Mouse (Mus musculus) C2C12 (cell line): ENCODE results near the gene Syt9. TPM values are rescaled to one million over a fixed set of nuclear protein-coding genes. Genes with fewer than 3 reads are reported as not detected.

Experiments
- H3K27me3 ChIP-seq: one replicate; pipeline ENCODE4 v1.6.1; 2011; ENCODE audit not compliant: control insufficient read depth, insufficient read depth, insufficient read length
- H3K36me3 ChIP-seq: one replicate; pipeline ENCODE4 v1.6.1; 2011; ENCODE audit not compliant: control insufficient read depth, insufficient read depth
- H3K4me3 ChIP-seq: one replicate; pipeline ENCODE4 v1.5.1; 2011; ENCODE audit warnings: mild to moderate bottlenecking, control low read depth; ENCODE audit not compliant: poor library complexity, insufficient read depth, severe bottlenecking
- H3K79me2 ChIP-seq: one replicate; pipeline ENCODE4 v1.6.1; 2011; ENCODE audit not compliant: control insufficient read depth, insufficient read depth
- H3K79me3 ChIP-seq: one replicate; pipeline ENCODE4 v1.6.1; 2011; ENCODE audit warnings: low read depth, control low read depth
- H3ac ChIP-seq: one replicate; pipeline ENCODE3; 2011; ENCODE audit warnings: low read depth; ENCODE audit not compliant: control insufficient read depth, insufficient read length
- CEBPB ChIP-seq: IDR thresholded peaks from one replicate; pipeline ENCODE4 v1.6.1; 2011; ENCODE audit warnings: low read depth, mild to moderate bottlenecking, control low read depth, moderate library complexity
- CTCF ChIP-seq: IDR thresholded peaks from one replicate; pipeline ENCODE4 v1.5.1; 2011; ENCODE audit not compliant: control insufficient read depth, insufficient read depth, insufficient read length
- FOSL1 ChIP-seq: IDR thresholded peaks from one replicate; pipeline ENCODE4 v1.8.0; 2011; ENCODE audit warnings: mild to moderate bottlenecking, low read length; ENCODE audit not compliant: poor library complexity, insufficient read depth, severe bottlenecking
- MAX ChIP-seq: IDR thresholded peaks from one replicate; pipeline ENCODE4 v1.6.1; 2011; ENCODE audit warnings: mild to moderate bottlenecking, control low read depth
- MYOD1 ChIP-seq: IDR thresholded peaks from one replicate; pipeline ENCODE4 v1.6.1; 2011; ENCODE audit warnings: low read depth; ENCODE audit not compliant: control insufficient read depth, insufficient read length
- MYOG ChIP-seq: IDR thresholded peaks from one replicate; pipeline ENCODE4 v1.6.1; 2011; ENCODE audit not compliant: control insufficient read depth, insufficient read length; ENCODE audit errors: extremely low read depth
- USF1 ChIP-seq: IDR thresholded peaks from one replicate; pipeline ENCODE4 v1.6.1; 2011; ENCODE audit warnings: low read depth, mild to moderate bottlenecking, control low read depth, moderate library complexity
- polyA plus RNA-seq: library from polyadenylated mRNA; unstranded; fragments of >200 nt; fragmentation: generic; extraction: Trizol; gene quantifications from one replicate; pipeline ENCODE4 v1.2.1, GENCODE M21; 2012; ENCODE audit warnings: missing spikeins

The Syt9 gene
- polyA plus RNA-seq, 1 experiment: not detected

DNA sequence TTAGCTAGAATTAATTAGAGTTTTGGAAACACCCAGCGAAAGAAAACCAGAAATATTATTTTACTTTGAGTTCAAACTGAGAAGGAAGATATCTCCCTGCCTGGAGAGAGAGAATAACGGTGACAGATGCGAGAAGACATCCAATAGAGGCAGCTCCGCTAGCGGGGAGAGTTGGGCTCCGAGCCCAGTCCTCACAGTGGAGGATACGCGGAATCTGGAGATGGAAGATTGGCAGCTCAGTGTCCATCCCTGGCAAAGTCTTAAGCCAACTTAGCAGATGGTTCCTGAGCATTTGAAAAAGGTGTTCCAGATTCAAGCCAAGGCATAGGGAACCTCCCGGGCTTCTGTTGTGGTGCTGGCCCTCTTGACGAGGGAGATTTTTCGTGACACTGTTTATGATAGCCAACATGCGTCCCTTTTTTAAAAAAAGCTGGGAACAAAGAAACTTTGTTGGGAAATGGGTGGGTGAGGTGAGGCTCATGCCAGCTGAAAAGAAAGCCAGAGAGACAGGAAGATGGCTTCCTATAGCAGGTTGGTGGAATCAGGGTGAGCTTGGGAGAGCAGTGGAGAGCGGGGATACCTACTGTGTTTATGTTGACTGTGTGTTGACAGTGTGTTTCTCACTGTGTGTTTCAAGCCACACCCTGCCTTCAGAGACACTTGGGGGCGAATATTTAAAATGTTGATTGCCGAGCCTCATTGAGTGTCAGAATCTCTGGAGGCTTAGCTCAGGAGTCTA is 29.7 kb downstream of the Syt9 start:
- H3K4me3 ChIP-seq: no peak overlapping the region
- TF ChIP-seq USF1 (no peak), MYOD1 (no peak), FOSL1 (no peak), MAX (no peak), MYOG (no peak), CEBPB (no peak), CTCF (no peak)
- no peaks in the 10 kb centered on the region for H3K27me3 ChIP-seq
- no peaks in the 10 kb centered on the region for H3K36me3 ChIP-seq
- no peaks in the 10 kb centered on the region for H3K79me2 ChIP-seq
- H3ac ChIP-seq: no peak overlapping the region
- H3K79me3 ChIP-seq: no peaks in the 10 kb centered on the region

DNA sequence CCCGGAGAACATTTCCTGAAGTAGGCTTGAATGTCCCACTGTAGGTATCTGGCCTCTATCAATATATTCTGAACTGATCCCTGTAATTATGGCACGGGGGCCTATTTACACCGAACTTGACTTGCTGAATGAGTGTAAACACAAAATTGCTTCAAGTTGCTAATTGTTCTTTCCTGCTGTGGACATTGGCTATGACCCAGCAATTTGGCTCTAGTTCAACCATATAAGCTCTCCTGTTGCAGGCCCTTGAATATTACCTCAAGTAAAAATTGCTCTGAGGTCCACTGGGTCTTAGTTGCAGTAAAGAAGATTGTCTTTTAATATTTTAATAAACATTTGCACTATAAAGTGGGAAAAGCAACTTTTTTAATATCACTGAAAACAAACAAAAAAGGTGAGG is 32.7 kb downstream of the Syt9 start:
- H3K27me3 ChIP-seq: no peaks in the 10 kb centered on the region
- TF ChIP-seq CTCF (no peak), MYOD1 (no peak)
- no peaks in the 10 kb centered on the region for H3K79me2 ChIP-seq
- H3K79me3 ChIP-seq: no peaks in the 10 kb centered on the region
- no peaks in the 10 kb centered on the region for H3K36me3 ChIP-seq
- H3ac ChIP-seq: no peak overlapping the region
- no peak overlapping the region for H3K4me3 ChIP-seq

DNA sequence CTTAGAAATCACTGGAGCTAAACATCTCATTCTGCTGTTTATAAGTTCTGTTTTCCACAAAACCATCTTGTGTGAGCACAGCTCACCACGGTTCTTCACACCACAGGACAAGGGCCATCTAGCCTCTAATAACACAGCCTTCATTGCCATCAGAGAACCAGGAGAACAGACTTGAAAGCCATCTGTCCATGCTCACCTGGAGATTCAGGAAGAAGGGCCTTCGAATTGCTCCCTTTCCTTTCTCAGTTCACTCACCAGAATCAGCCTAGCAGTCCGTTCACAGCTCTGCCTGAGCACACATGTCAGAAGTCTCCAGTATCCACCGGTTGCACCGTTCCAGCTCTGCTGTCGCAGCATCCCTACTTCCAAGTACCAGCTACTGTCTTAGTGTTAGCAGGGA is 44.4 kb downstream of the Syt9 start:
- Histone ChIP-seq H3K79me3 (no peaks in the 10 kb centered on the region), H3K36me3 (no peaks in the 10 kb centered on the region), H3ac (no peak overlapping the region), H3K27me3 (no peaks in the 10 kb centered on the region), H3K4me3 (no peak overlapping the region), H3K79me2 (no peaks in the 10 kb centered on the region)
- no peak for TF ChIP-seq USF1
- no peak for TF ChIP-seq MAX
- TF ChIP-seq MYOD1: no peak
- TF ChIP-seq CEBPB: no peak
- no peak for TF ChIP-seq CTCF
- no peak for TF ChIP-seq MYOG
- no peak for TF ChIP-seq FOSL1

DNA sequence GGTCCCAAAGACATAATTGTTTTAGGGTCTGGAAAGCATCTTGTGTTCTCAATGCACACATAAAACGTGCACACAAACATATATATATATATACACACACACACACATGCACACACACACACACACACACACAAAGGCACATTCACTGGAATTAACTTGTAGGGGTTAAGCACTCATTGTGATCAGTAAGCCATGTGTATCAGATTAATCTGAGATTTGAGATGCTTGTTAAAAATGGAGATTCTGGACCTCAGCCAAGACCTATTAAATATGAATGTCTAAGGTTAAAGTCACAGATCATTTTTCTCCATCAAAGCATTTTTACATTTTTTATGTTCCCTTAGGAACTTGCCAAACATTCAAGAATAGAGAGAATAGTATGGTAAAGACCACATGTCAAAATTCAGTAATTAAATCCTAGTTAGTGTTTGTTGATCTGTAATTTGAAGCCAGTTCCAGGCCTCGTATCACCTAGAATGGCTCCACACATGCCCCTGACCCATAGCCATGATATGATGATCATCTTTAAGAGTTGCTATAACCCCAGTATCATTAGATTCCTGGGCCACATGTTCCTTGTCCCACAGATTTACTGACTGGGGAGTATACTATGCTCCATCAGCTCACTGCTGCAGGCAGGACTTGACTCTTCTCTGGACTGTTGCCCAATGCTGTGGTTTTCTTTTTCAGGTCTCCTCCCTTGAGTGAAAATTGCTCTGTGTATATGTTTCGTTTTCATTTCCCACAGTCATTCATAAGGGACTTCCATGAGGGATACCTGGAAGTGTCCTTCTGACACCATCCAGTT is 46.7 kb downstream of the Syt9 start:
- no peaks in the 10 kb centered on the region for H3K79me3 ChIP-seq
- H3K4me3 ChIP-seq: no peak overlapping the region
- H3K36me3 ChIP-seq: no peaks in the 10 kb centered on the region
- no peaks in the 10 kb centered on the region for H3K27me3 ChIP-seq
- no peaks in the 10 kb centered on the region for H3K79me2 ChIP-seq
- TF ChIP-seq FOSL1 (no peak), CTCF (no peak), USF1 (no peak), CEBPB (no peak)
- H3ac ChIP-seq: no peak overlapping the region

DNA sequence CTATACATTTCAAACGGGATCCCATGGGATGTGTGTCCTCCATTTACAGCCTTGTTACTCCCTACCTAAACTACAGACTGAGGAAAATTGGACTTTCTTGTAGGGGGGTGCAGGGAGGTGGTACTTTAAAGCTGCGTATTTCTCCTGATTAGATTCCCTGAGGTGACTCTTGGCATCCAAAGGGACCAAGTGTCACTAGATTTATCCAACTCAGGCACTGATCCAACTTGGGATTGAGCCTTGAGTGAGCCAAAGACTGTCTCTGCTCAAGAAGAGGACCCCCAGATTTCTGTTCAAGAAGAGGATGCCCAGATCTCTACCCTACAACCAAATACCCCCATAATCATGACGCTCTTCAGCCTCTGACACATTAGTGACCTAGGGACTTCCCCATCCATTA is 66.9 kb downstream of the Syt9 start:
- Histone ChIP-seq H3K79me3 (no peaks in the 10 kb centered on the region), H3K79me2 (no peaks in the 10 kb centered on the region), H3K4me3 (no peak overlapping the region), H3K27me3 (no peaks in the 10 kb centered on the region), H3K36me3 (no peaks in the 10 kb centered on the region), H3ac (no peak overlapping the region)
- TF ChIP-seq MAX: no peak
- no peak for TF ChIP-seq MYOD1
- TF ChIP-seq CTCF: no peak
- no peak for TF ChIP-seq MYOG
- no peak for TF ChIP-seq USF1
- TF ChIP-seq CEBPB: no peak
- no peak for TF ChIP-seq FOSL1

DNA sequence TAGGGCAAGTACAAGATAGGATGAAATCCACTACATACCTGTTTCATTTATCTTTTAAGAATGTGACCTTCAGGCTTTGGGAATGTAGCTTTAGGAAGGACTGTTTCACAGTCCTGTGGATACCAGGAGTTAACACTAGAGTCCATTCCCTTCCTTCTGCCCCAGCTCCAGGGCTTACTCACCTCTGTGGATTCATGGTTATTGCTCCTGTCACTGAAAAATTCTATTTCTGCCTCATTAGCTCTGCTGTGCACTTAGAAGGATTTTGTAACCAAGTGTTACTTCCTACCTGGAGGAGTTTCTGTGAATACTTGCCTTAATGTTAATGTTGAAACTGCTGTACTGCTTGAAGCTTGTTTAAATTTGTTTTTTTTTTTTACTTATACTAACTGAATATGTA is 74.1 kb downstream of the Syt9 start:
- Histone ChIP-seq H3K79me2 (no peaks in the 10 kb centered on the region), H3K27me3 (no peaks in the 10 kb centered on the region), H3K79me3 (no peaks in the 10 kb centered on the region), H3ac (no peak overlapping the region), H3K4me3 (no peak overlapping the region), H3K36me3 (no peaks in the 10 kb centered on the region)
- TF ChIP-seq CEBPB (no peak), FOSL1 (no peak), MYOD1 (no peak), USF1 (no peak), MYOG (no peak), MAX (no peak), CTCF (no peak)
